Mouse (Mus musculus) hindbrain, embryonic 11.5 days (tissue): ENCODE measurements at regions not wholly inside any gene's neighbourhood (a gene's known extent, or its start where the extent isn't known, plus 50 kb on each side); places are given as distances from the start of the nearest gene placed in this dataset.
A peak's percentile ranks its signal among the peaks of the same experiment; 100 is the strongest.

Experiments used
- ATAC-seq: fragments of 200-750 bp; cut with Nextera tagmentation; 2 replicates; pipeline ENCODE4 v1.8.0; 2017; ENCODE audit warnings: mild to moderate bottlenecking, moderate TSS enrichment, moderate library complexity; ENCODE audit not compliant: low FRiP score
- DNase-seq: peaks from one replicate; pipeline ENCODE4 v3.0.0-alpha.2; 2015; ENCODE audit warnings: low spot score
- H3K27ac ChIP-seq: fragments of 300-500 bp; sonication (generic); 2 replicates; pipeline ENCODE4 v1.5.1; 2014; ENCODE audit warnings: mild to moderate bottlenecking, low read depth, low read length
- H3K27me3 ChIP-seq: fragments of 300-500 bp; sonication (generic); 2 replicates; pipeline ENCODE4 v1.6.1; 2014; ENCODE audit warnings: mild to moderate bottlenecking, low read length, moderate library complexity, mixed read lengths; ENCODE audit not compliant: control insufficient read depth, insufficient read depth
- H3K36me3 ChIP-seq: fragments of 300-500 bp; sonication (generic); 2 replicates; pipeline ENCODE4 v1.6.1; 2014; ENCODE audit warnings: mild to moderate bottlenecking, low read length, moderate library complexity, mixed read lengths; ENCODE audit not compliant: control insufficient read depth, insufficient read depth
- H3K4me1 ChIP-seq: fragments of 300-500 bp; sonication (generic); replicated peaks from 2 replicates; pipeline ENCODE4 v1.6.1; 2014; ENCODE audit warnings: low read length, mixed read lengths; ENCODE audit not compliant: control insufficient read depth, insufficient read depth
- H3K4me2 ChIP-seq: fragments of 300-500 bp; sonication (generic); replicated peaks from 2 replicates; pipeline ENCODE4 v1.6.1; 2014; ENCODE audit warnings: mild to moderate bottlenecking, low read depth, low read length
- H3K4me3 ChIP-seq: fragments of 300-500 bp; sonication (generic); 2 replicates; pipeline ENCODE4 v1.5.1; 2014; ENCODE audit warnings: low read depth, low read length
- H3K9ac ChIP-seq: fragments of 300-500 bp; sonication (generic); 2 replicates; pipeline ENCODE4 v1.6.1; 2014; ENCODE audit warnings: low read depth, low read length
- H3K9me3 ChIP-seq: fragments of 300-500 bp; sonication (generic); 2 replicates; pipeline ENCODE4 v1.6.1; 2016; ENCODE audit warnings: low read length; ENCODE audit not compliant: control insufficient read depth
- WGBS: fragments of 180-500 bp; shearing (Covaris S2); extraction: QIAGEN DNeasy Blood & Tissue Kit; methylation state at CpG from one replicate; pipeline ENCODE4 v1.1.7; 2014; 5-methylcytosine and 5-hydroxymethylcytosine counted together

DNA sequence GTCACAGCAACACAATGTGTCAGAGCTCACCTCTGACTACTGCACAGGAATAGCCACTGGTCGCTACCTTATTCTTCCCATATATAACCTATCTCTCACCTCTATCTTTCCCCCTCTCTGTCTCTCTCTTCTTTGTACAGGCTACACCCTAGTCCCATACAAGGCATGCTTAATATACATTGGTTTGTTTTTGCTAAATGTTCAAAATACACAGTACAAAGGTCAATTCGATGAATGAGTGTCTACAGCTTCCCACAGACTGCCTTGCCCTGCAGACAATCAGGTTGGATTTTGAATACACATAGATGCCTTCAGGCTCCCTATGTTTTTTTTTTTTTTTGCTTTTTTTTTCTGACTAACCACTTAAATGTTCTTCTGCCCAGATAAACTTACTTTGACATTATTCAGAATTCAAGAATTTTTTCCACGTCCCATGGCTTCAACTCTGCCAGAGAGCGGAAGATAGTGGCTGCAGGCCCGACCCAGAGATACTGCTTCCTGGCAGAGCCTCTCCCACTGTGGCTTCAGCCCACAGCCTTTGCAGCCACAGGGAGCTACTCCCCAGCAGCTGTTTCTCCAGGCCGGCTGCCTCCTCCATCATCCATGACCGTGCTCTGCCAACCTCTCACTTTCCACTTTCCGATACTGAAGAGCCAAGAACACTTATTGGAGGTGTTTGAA, 161.6 kb downstream of the Thbs2 start:
- H3K27ac ChIP-seq = no peak overlapping the region
- 88% methylated on average over 8 of the region's 8 CpGs for WGBS
- no peak for DNase-seq

DNA sequence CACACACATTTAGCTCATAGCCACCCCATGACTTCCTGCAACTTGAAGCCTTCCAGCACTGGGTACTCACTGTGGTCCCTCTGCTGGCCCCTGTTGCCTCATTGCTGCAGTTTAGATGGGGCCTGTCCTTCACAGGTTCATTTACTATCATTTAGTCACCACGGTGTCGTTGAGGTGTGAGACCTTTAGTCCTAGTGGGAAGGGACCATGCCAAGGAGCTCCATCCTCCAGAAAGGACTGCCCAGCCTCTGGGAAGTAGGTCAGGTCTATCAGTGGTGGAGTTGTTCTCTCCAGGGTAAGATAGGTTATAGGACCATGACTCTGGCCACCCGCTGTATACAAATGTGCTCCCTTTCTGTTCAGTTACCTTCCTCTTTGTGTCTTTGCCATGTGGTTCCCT, 162.2 kb downstream of the Thbs2 start:
- H3K27ac ChIP-seq = no peak overlapping the region
- H3K4me1 ChIP-seq = no peaks in the 10 kb centered on the region
- no peak overlapping the region for H3K4me3 ChIP-seq
- H3K27me3 ChIP-seq = no peaks in the 10 kb centered on the region
- ATAC-seq (no peak), DNase-seq (no peak)
- H3K9ac ChIP-seq = no peak overlapping the region
- H3K4me2 ChIP-seq = no peak overlapping the region
- no peaks in the 10 kb centered on the region for H3K36me3 ChIP-seq
- WGBS = 98% methylated on average over 3 of the region's 3 CpGs
- no peaks in the 10 kb centered on the region for H3K9me3 ChIP-seq

More for the DNA sequence above, 161.6 kb downstream of the Thbs2 start:
- Histone ChIP-seq H3K4me1 (no peaks in the 10 kb centered on the region), H3K9ac (no peak overlapping the region), H3K27me3 (no peaks in the 10 kb centered on the region), H3K4me2 (no peak overlapping the region), H3K36me3 (no peaks in the 10 kb centered on the region), H3K9me3 (no peaks in the 10 kb centered on the region), H3K4me3 (no peak overlapping the region)
- no peak for ATAC-seq

DNA sequence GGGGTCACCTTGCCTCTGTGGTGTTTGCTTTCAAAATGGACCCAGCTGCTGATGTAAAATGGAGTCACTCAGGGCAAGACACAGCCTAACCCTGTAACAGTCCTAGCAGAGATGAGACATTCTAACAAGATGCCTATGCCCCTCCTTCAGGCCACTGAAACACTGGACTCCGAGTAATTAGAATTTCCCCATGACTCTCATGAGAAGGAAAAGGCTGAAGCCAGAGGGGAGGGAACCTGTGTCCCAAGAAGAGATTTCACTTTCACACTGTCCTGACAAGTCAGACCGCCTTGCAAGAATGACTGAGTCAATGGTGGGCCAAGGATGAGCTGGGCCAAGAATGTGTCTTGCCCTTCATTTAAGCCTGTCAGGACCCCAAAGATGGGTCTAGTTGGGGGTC, 166.3 kb downstream of the Thbs2 start:
- DNase-seq (no peak), ATAC-seq (no peak)
- Histone ChIP-seq H3K9me3 (no peaks in the 10 kb centered on the region), H3K27me3 (no peaks in the 10 kb centered on the region), H3K4me1 (no peaks in the 10 kb centered on the region), H3K9ac (no peak overlapping the region), H3K27ac (no peak overlapping the region), H3K36me3 (no peaks in the 10 kb centered on the region), H3K4me3 (no peak overlapping the region), H3K4me2 (no peak overlapping the region)
- 86% methylated on average over 2 of the region's 2 CpGs for WGBS

DNA sequence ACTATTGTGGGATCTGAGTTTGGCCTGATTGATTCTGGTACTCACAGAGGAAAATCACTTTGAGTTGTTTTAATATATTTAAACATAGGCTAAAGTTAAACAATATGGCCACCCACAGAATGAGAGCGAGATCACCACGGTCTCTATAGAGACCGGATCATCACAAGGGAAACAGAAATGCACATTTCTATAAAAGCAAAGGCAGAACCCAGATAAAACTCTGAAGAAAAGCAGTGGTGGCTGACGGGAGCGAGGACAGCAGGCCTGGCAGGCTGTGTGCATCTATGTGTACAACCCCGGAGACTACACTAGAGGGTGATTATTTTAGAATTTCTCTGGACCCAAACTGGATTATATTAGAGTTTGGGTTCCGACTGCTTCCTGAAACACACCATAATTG, 168.8 kb downstream of the Thbs2 start:
- no peak overlapping the region for H3K9ac ChIP-seq
- no peak overlapping the region for H3K4me2 ChIP-seq
- no peaks in the 10 kb centered on the region for H3K9me3 ChIP-seq
- no peak overlapping the region for H3K27ac ChIP-seq
- DNase-seq = no peak
- H3K36me3 ChIP-seq = no peaks in the 10 kb centered on the region
- H3K4me3 ChIP-seq = no peak overlapping the region
- H3K4me1 ChIP-seq = no peaks in the 10 kb centered on the region
- 90% methylated on average over 7 of the region's 7 CpGs for WGBS
- no peaks in the 10 kb centered on the region for H3K27me3 ChIP-seq
- no peak for ATAC-seq

DNA sequence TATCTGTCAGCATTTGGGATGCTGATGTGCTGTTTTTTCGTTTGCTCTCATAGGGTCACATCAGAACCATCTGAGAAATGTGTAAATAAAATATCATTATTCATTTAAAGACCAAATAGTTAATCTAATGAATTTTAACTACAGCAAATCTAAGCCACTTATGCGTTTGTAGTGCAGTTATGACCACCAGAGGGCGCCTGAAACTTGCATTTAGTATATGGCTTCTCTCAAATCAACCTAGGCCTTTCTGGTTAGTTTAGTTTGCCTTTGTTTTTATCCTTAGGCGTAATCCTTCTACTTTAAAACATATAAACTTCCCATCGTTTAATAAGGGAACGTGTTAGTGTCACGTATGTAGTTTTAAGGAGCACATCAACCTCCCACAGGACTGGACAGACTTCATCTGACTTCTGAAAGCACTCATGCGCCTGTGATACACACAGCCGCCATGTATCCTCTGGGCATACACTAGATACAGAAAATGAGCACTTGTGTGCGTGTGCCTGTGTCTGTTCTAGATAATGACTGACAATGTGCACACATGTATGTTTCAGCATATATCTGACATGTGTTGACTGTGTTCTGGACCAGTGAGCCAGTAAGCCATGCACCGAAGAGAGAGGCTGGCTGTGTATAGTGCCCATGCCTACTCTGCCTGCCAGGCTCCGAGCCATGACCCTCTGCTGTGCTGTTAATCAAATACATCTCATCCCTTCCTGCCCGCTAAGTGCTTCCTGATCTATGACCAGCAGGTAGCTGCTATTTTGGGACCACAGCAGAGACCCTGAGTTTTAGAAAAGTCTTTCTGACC, 169.4 kb downstream of the Thbs2 start:
- Histone ChIP-seq H3K4me2 (no peak overlapping the region), H3K36me3 (no peaks in the 10 kb centered on the region), H3K9me3 (no peaks in the 10 kb centered on the region), H3K9ac (no peak overlapping the region), H3K4me1 (no peaks in the 10 kb centered on the region), H3K27ac (no peak overlapping the region), H3K4me3 (no peak overlapping the region), H3K27me3 (no peaks in the 10 kb centered on the region)
- 54% methylated on average over 13 of the region's 13 CpGs for WGBS
- ATAC-seq (peak; percentile 50; the same call in 1 of the 2 replicates), DNase-seq (peak; percentile 87)

DNA sequence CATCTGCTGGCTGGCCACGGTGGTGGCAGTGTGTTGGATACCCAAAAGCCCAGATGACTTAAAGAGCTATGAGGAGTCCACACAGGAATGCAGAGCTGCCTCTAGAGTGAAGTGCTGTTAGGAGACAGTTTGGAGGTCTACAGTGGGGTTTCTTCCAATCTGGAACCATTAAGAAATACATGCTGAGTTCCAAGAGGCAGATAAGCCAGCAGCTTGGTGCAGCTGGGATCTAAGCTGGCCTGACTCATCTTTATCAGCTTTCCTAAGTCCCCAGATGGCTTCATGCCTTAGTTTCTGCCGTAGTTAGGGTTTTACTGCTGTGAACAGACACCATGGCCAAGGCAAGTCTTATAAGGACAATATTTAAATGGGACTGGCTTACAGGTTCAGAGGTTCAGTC, 172.0 kb downstream of the Thbs2 start:
- Histone ChIP-seq H3K9ac (no peak overlapping the region), H3K4me2 (no peak overlapping the region), H3K9me3 (no peaks in the 10 kb centered on the region), H3K27ac (no peak overlapping the region), H3K4me3 (no peak overlapping the region), H3K36me3 (no peaks in the 10 kb centered on the region), H3K27me3 (no peaks in the 10 kb centered on the region), H3K4me1 (no peaks in the 10 kb centered on the region)
- ATAC-seq (no peak), DNase-seq (no peak)
- 72% methylated on average over 2 of the region's 2 CpGs for WGBS

DNA sequence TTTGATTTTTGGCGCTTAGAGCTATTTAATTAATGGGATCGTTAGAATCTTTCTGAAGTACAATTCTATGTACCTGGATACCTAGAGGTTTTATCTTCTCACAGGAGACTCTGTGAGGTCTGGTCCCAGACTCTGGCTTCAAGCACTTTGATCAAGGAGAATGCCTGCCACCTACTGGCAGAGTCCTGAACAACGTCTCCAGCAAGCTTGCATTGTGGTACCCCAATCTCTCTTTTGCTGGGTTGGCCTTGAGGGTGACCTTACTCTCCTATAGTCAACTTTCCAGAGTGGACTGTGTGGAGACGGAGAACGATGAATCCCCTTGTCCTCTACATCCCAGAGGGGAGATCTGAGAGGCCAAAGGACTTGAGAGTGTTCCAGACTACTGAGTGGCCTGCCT, 173.5 kb downstream of the Thbs2 start:
- Histone ChIP-seq H3K4me1 (no peaks in the 10 kb centered on the region), H3K4me2 (no peak overlapping the region), H3K4me3 (no peak overlapping the region), H3K27ac (no peak overlapping the region), H3K36me3 (no peaks in the 10 kb centered on the region), H3K9ac (no peak overlapping the region), H3K27me3 (no peaks in the 10 kb centered on the region), H3K9me3 (no peaks in the 10 kb centered on the region)
- WGBS = 17% methylated on average over 5 of the region's 5 CpGs
- DNase-seq (peak; percentile 84), ATAC-seq (peak; percentile 15; the same call in 1 of the 2 replicates)

DNA sequence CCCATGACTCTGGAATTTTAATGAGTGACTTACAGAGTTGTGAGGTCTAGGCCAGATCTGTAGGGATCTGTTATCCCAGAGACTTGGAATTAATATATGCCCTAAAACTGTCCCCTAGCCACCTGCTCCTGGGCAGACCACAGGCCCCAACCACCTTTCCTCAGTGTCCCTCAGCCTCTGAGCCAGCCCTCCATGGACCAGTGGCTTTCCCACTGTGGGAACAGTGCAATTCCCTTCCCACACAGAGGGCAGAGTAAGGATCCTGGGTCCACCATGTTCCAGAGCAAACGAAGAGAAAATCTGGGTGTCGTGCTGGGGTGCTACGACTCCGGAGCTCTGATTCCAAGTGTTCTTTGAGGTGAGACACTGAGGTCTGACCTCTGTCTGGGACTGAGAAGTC, 174.7 kb downstream of the Thbs2 start:
- DNase-seq = no peak
- Histone ChIP-seq H3K9me3 (no peaks in the 10 kb centered on the region), H3K27ac (no peak overlapping the region), H3K9ac (no peak overlapping the region), H3K27me3 (no peaks in the 10 kb centered on the region), H3K4me3 (no peak overlapping the region), H3K36me3 (no peaks in the 10 kb centered on the region), H3K4me1 (no peaks in the 10 kb centered on the region), H3K4me2 (no peak overlapping the region)
- no peak for ATAC-seq
- 90% methylated on average over 4 of the region's 4 CpGs for WGBS

DNA sequence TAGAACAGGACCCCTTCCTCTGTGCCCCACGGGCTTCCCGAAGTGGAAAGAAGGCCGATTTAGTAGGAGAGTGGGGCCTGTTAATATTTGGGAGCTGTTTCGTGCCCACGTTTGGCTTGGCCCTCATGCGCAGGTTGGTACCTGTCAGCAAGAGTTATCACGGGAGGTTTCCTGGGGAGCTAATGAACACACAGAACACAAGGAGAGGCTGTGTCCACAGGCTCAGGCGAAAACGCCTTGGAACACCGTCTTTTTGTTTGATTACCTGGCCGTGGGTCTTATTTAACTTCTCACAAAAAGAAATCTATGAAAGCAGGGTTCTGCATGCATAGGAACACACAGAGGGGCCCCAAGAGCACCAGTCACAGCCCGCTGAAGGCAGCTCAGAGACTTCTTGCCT, 175.8 kb downstream of the Thbs2 start:
- no peak overlapping the region for H3K27ac ChIP-seq
- H3K4me1 ChIP-seq = no peaks in the 10 kb centered on the region
- H3K9me3 ChIP-seq = no peaks in the 10 kb centered on the region
- ATAC-seq (no peak), DNase-seq (no peak)
- 82% methylated on average over 12 of the region's 12 CpGs for WGBS
- H3K9ac ChIP-seq = no peak overlapping the region
- no peaks in the 10 kb centered on the region for H3K27me3 ChIP-seq
- no peak overlapping the region for H3K4me3 ChIP-seq
- H3K4me2 ChIP-seq = no peak overlapping the region
- no peaks in the 10 kb centered on the region for H3K36me3 ChIP-seq
